Comparison of ENCODE assay signal across 24 mouse cellular contexts in genomic region chr6:4665154-4665553, GRCm38 (mm10).
DNase-seq lines count a peak whose midpoint lies in the region; ATAC-seq and TF ChIP-seq lines count a peak whose summit lies in the region.
"Had no signal": no experiment of that assay in that cellular context is flagged by ENCODE, and none has a peak within 500 bp of the region (broad histone marks: within the 10 kb centered on the region; RNA-seq: fewer than 3 reads in every experiment).

No protein-coding gene starts in this region.

- no peak overlapping the region for H3K4me3 ChIP-seq in lung, postnatal 0 days (ENCODE audit: low read depth, low read length)
- H3K4me3 ChIP-seq: embryonic facial prominence, embryonic 13.5 days; embryonic facial prominence, embryonic 15.5 days; erythroblast, embryonic 14.5 days; forebrain, embryonic 10.5 days; forebrain, embryonic 12.5 days had no signal

- no peak overlapping the region for H3K9ac ChIP-seq in lung, postnatal 0 days (replicated peaks; ENCODE audit: low read depth)
- H3K9ac ChIP-seq: embryonic facial prominence, embryonic 13.5 days; embryonic facial prominence, embryonic 15.5 days; forebrain, embryonic 12.5 days had no signal

- H3K4me2 ChIP-seq in lung, postnatal 0 days (replicated peaks; ENCODE audit: low read depth, low read length): no peak overlapping the region
- H3K4me2 ChIP-seq: embryonic facial prominence, embryonic 13.5 days; embryonic facial prominence, embryonic 15.5 days; forebrain, embryonic 12.5 days had no signal

- H3K4me1 ChIP-seq in lung, postnatal 0 days (ENCODE audit: insufficient read depth, low read depth, low read length): no peaks in the 10 kb centered on the region
- H3K4me1 ChIP-seq: embryonic facial prominence, embryonic 13.5 days; embryonic facial prominence, embryonic 15.5 days had no signal

- DNase-seq in lung, postnatal 0 days (ENCODE audit: low spot score): no peak
- DNase-seq in heart, postnatal 10 days: no peak
- DNase-seq in urinary bladder, postnatal 14 days (ENCODE audit: low spot score): no peak
- DNase-seq: adrenal gland, adult 8-10 months; adrenal gland, postnatal 14 days; adrenal gland, postnatal 36 days; cerebellum, adult 11-12 months; cerebellum, adult 2 months; cerebellum, adult 9-10 months; cerebellum, postnatal 10 days; cerebellum, postnatal 25 days; embryo, embryonic 11 days had no signal

- peak; percentile 21; the same call in 1 of the 2 replicates for ATAC-seq in common myeloid progenitor, adult 5-6 weeks (replicated peaks; ENCODE audit: low read depth, poor library complexity, severe bottlenecking)
- ATAC-seq in megakaryocyte, adult 5-6 weeks (ENCODE audit: poor library complexity, severe bottlenecking): peak; percentile 43; the same call in 1 of the 2 replicates
- ATAC-seq in lung, postnatal 0 days: no peak
- ATAC-seq: activated CD4-positive, CD25-positive, alpha-beta regulatory T cell, adult 4 months; forebrain, embryonic 14.5 days; forebrain, embryonic 16.5 days; Patski had no signal

- 82% methylated on average over 6 of the region's 6 CpGs for WGBS in lung, postnatal 0 days

- TF ChIP-seq EP300 in lung, postnatal 0 days (IDR thresholded peaks at IDR 0.05): no peak

- no peaks in the 10 kb centered on the region for H3K9me3 ChIP-seq in lung, postnatal 0 days (ENCODE audit: low read length)
- H3K9me3 ChIP-seq: embryonic facial prominence, embryonic 13.5 days; embryonic facial prominence, embryonic 15.5 days; forebrain, embryonic 10.5 days; forebrain, embryonic 12.5 days; G1E had no signal

- H3K27ac ChIP-seq in lung, postnatal 0 days (ENCODE audit: low read length): no peak overlapping the region
- H3K27ac ChIP-seq: embryonic facial prominence, embryonic 13.5 days; embryonic facial prominence, embryonic 15.5 days; forebrain, embryonic 10.5 days; forebrain, embryonic 12.5 days had no signal

- H3K36me3 ChIP-seq in lung, postnatal 0 days (ENCODE audit: insufficient read depth, low read length): no peaks in the 10 kb centered on the region
- H3K36me3 ChIP-seq: embryonic facial prominence, embryonic 13.5 days; embryonic facial prominence, embryonic 15.5 days; forebrain, embryonic 10.5 days; forebrain, embryonic 12.5 days; G1E had no signal

- intact Hi-C loops in heart, postnatal 10 days (cut with DNase I): no loop called here

- TF ChIP-seq CTCF in lung, postnatal 0 days (IDR thresholded peaks at IDR 0.05): no peak

- no peaks in the 10 kb centered on the region for H3K27me3 ChIP-seq in lung, postnatal 0 days (replicated peaks; ENCODE audit: insufficient read depth, low read length)
- H3K27me3 ChIP-seq: embryonic facial prominence, embryonic 13.5 days; embryonic facial prominence, embryonic 15.5 days; forebrain, embryonic 12.5 days had no signal
